Mouse (Mus musculus): ENCODE measurements around the gene Ndufaf2. TPM values are rescaled to one million over a fixed set of nuclear protein-coding genes. Genes with fewer than 3 reads are reported as not detected.

Gene Ndufaf2
- total RNA-seq, 1 experiment = 41.1 TPM

GRCm38 (mm10) chr13:108157732-108158464 lies 525 bp downstream of the Ndufaf2 start:
- no peak overlapping the region for H3K27ac ChIP-seq (ENCODE audit: insufficient read depth, low read depth, low read length, poor library complexity, severe bottlenecking)

GRCm38 (mm10) chr13:108157156-108157555 lies 1.3 kb downstream of the Ndufaf2 start:
- no peak overlapping the region for H3K27ac ChIP-seq (ENCODE audit: insufficient read depth, low read depth, low read length, poor library complexity, severe bottlenecking)
- DNase-seq (ENCODE audit: low read depth, low spot score) = no peak
- H3K9me3 ChIP-seq (ENCODE audit: control insufficient read depth, insufficient read depth, low read depth, low read length) = no peaks in the 10 kb centered on the region
- no peak for TF ChIP-seq ZC3H11A (IDR thresholded peaks at IDR 0.05; ENCODE audit: borderline replicate concordance, low read depth, low read length)
- TF ChIP-seq CHD2 (IDR thresholded peaks at IDR 0.05; ENCODE audit: low read depth, low read length) = no peak
- TF ChIP-seq MAFK (IDR thresholded peaks at IDR 0.05; ENCODE audit: insufficient read depth, low read depth, low read length) = no peak
- no peak for TF ChIP-seq HCFC1 (IDR thresholded peaks at IDR 0.05; ENCODE audit: borderline replicate concordance, insufficient read depth, low read length)
- TF ChIP-seq ZNF384 (IDR thresholded peaks at IDR 0.05; ENCODE audit: low read depth, low read length) = no peak
- H3K4me3 ChIP-seq (ENCODE audit: insufficient read depth in 1 of 2, low read depth in 1 of 2, low read length in 2 of 2, poor library complexity in 1 of 2, severe bottlenecking in 1 of 2) = no peak overlapping the region
- H3K36me3 ChIP-seq (ENCODE audit: control insufficient read depth, insufficient read depth, low read length, poor library complexity, severe bottlenecking) = no peaks in the 10 kb centered on the region; the same call in 1 of the 2 replicates
- in situ Hi-C loops (cut with MboI; ENCODE audit: low sequenced_read_pairs in 2 of 2, unreplicated experiment in 2 of 2) = no loop called here
- H3K4me1 ChIP-seq (ENCODE audit: control insufficient read depth in 2 of 2, insufficient read depth in 2 of 2, low read length in 2 of 2, poor library complexity in 1 of 2) = peaks cover 0 to 5% of the 10 kb centered on the region in 2 experiments; a peak in 1 of 4 replicates
- H3K9ac ChIP-seq (ENCODE audit: insufficient read depth, low read depth, low read length, poor library complexity, severe bottlenecking) = no peak overlapping the region

More at GRCm38 (mm10) chr13:108157732-108158464, 525 bp downstream of the Ndufaf2 start:
- in situ Hi-C loops (cut with MboI; ENCODE audit: low sequenced_read_pairs in 2 of 2, unreplicated experiment in 2 of 2) = no loop called here
- DNase-seq (ENCODE audit: low read depth, low spot score) = no peak
- Histone ChIP-seq H3K9ac (ENCODE audit: insufficient read depth, low read depth, low read length, poor library complexity, severe bottlenecking) (peak overlapping the region; percentile 85), H3K4me1 (ENCODE audit: control insufficient read depth in 2 of 2, insufficient read depth in 2 of 2, low read length in 2 of 2, poor library complexity in 1 of 2) (peaks cover 0 to 5% of the 10 kb centered on the region in 2 experiments; a peak in 1 of 4 replicates), H3K9me3 (ENCODE audit: control insufficient read depth, insufficient read depth, low read depth, low read length) (no peaks in the 10 kb centered on the region), H3K36me3 (ENCODE audit: control insufficient read depth, insufficient read depth, low read length, poor library complexity, severe bottlenecking) (peaks cover 1% of the 10 kb centered on the region; the same call in 1 of the 2 replicates), H3K4me3 (ENCODE audit: insufficient read depth in 1 of 2, low read depth in 1 of 2, low read length in 2 of 2, poor library complexity in 1 of 2, severe bottlenecking in 1 of 2) (peak overlapping the region; percentile 86 to 99)
- TF ChIP-seq ZC3H11A (IDR thresholded peaks at IDR 0.05; ENCODE audit: borderline replicate concordance, low read depth, low read length) (no peak), MAFK (IDR thresholded peaks at IDR 0.05; ENCODE audit: insufficient read depth, low read depth, low read length) (no peak), ZNF384 (IDR thresholded peaks at IDR 0.05; ENCODE audit: low read depth, low read length) (no peak)

- Histone ChIP-seq H3K4me1 (ENCODE audit: control insufficient read depth in 2 of 2, insufficient read depth in 2 of 2, low read length in 2 of 2, poor library complexity in 1 of 2) (no peaks in the 10 kb centered on the region), H3K36me3 (ENCODE audit: control insufficient read depth, insufficient read depth, low read length, poor library complexity, severe bottlenecking) (no peaks in the 10 kb centered on the region), H3K9me3 (ENCODE audit: control insufficient read depth, insufficient read depth, low read depth, low read length) (no peaks in the 10 kb centered on the region), H3K27ac (ENCODE audit: insufficient read depth, low read depth, low read length, poor library complexity, severe bottlenecking) (no peak overlapping the region), H3K4me3 (ENCODE audit: insufficient read depth in 1 of 2, low read depth in 1 of 2, low read length in 2 of 2, poor library complexity in 1 of 2, severe bottlenecking in 1 of 2) (no peak overlapping the region), H3K9ac (ENCODE audit: insufficient read depth, low read depth, low read length, poor library complexity, severe bottlenecking) (no peak overlapping the region)
- in situ Hi-C loops (cut with MboI; ENCODE audit: low sequenced_read_pairs in 2 of 2, unreplicated experiment in 2 of 2) = no loop called here
- no peak for TF ChIP-seq ZNF384 (IDR thresholded peaks at IDR 0.05; ENCODE audit: low read depth, low read length)
- no peak for TF ChIP-seq CHD2 (IDR thresholded peaks at IDR 0.05; ENCODE audit: low read depth, low read length)
- no peak for TF ChIP-seq ZC3H11A (IDR thresholded peaks at IDR 0.05; ENCODE audit: borderline replicate concordance, low read depth, low read length)
- TF ChIP-seq MAFK (IDR thresholded peaks at IDR 0.05; ENCODE audit: insufficient read depth, low read depth, low read length) = no peak
- TF ChIP-seq HCFC1 (IDR thresholded peaks at IDR 0.05; ENCODE audit: borderline replicate concordance, insufficient read depth, low read length) = no peak
- DNase-seq (ENCODE audit: low read depth, low spot score) = no peak
Measured at GRCm38 (mm10) chr13:108152650-108153372, 5.6 kb downstream of the Ndufaf2 start.

GRCm38 (mm10) chr13:108151782-108152181 lies 6.6 kb downstream of the Ndufaf2 start:
- H3K36me3 ChIP-seq (ENCODE audit: control insufficient read depth, insufficient read depth, low read length, poor library complexity, severe bottlenecking) = peaks cover 2% of the 10 kb centered on the region; the same call in 1 of the 2 replicates
- TF ChIP-seq ZC3H11A (IDR thresholded peaks at IDR 0.05; ENCODE audit: borderline replicate concordance, low read depth, low read length) = peak; percentile 37; the same call in 1 of the 2 replicates
- TF ChIP-seq ZNF384 (IDR thresholded peaks at IDR 0.05; ENCODE audit: low read depth, low read length) = no peak
- TF ChIP-seq MAFK (IDR thresholded peaks at IDR 0.05; ENCODE audit: insufficient read depth, low read depth, low read length) = no peak
- TF ChIP-seq HCFC1 (IDR thresholded peaks at IDR 0.05; ENCODE audit: borderline replicate concordance, insufficient read depth, low read length) = no peak
- no peak for TF ChIP-seq CHD2 (IDR thresholded peaks at IDR 0.05; ENCODE audit: low read depth, low read length)

More at GRCm38 (mm10) chr13:108151782-108152181, 6.6 kb downstream of the Ndufaf2 start:
- H3K9ac ChIP-seq (ENCODE audit: insufficient read depth, low read depth, low read length, poor library complexity, severe bottlenecking) = no peak overlapping the region
- no peak for DNase-seq (ENCODE audit: low read depth, low spot score)
- no peak overlapping the region for H3K27ac ChIP-seq (ENCODE audit: insufficient read depth, low read depth, low read length, poor library complexity, severe bottlenecking)
- no peak overlapping the region for H3K4me3 ChIP-seq (ENCODE audit: insufficient read depth in 1 of 2, low read depth in 1 of 2, low read length in 2 of 2, poor library complexity in 1 of 2, severe bottlenecking in 1 of 2)
- H3K9me3 ChIP-seq (ENCODE audit: control insufficient read depth, insufficient read depth, low read depth, low read length) = no peaks in the 10 kb centered on the region
- in situ Hi-C loops (cut with MboI; ENCODE audit: low sequenced_read_pairs in 2 of 2, unreplicated experiment in 2 of 2) = no loop called here
- H3K4me1 ChIP-seq (ENCODE audit: control insufficient read depth in 2 of 2, insufficient read depth in 2 of 2, low read length in 2 of 2, poor library complexity in 1 of 2) = no peaks in the 10 kb centered on the region
